Mouse (Mus musculus): ENCODE data around the gene Prr18.
"Not testable (repeated sequence)": the region's sequence is repeated elsewhere in the genome, so short reads cannot be mapped to it uniquely, and the experiment has no call there.

Gene Prr18

DNA sequence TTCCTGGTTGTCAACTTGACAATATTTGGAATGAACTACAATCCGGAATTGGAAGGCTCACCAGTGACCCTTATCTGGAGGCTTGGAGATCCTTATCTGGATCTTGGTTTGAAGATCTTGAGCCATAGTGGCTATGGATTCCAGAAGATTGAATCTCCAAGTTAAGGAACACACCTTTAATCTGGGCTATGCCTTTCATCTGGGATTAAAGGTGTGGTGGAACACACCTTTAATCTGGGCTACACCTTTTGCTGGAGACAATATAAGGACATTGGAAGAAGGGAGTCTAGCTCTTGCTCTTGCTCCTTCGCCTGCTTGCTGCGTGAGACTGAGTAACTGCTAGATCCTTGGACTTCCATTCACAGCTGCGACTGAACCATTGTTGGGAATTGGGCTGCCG lies at the start of gene Prr18:
Gene Prr18, plus strand, starts transcription at position 301 of the 400 bp plus-strand sequence.
- DNase-seq (ENCODE audit: low spot score) = not testable (repeated sequence)

GRCm38 (mm10) chr17:8289993-8290679 lies 47.1 kb upstream of the Prr18 start:
- DNase-seq (ENCODE audit: low spot score) = no peak

GRCm38 (mm10) chr17:8290736-8291135 lies 46.5 kb upstream of the Prr18 start:
- DNase-seq (ENCODE audit: low spot score) = no peak

- DNase-seq (ENCODE audit: low spot score) = no peak
These were observed 41.4 kb upstream of the Prr18 start for GRCm38 (mm10) chr17:8295825-8296224.

- no peak for DNase-seq (ENCODE audit: low spot score)
These were observed 40.9 kb upstream of the Prr18 start for GRCm38 (mm10) chr17:8296313-8296844.

DNA sequence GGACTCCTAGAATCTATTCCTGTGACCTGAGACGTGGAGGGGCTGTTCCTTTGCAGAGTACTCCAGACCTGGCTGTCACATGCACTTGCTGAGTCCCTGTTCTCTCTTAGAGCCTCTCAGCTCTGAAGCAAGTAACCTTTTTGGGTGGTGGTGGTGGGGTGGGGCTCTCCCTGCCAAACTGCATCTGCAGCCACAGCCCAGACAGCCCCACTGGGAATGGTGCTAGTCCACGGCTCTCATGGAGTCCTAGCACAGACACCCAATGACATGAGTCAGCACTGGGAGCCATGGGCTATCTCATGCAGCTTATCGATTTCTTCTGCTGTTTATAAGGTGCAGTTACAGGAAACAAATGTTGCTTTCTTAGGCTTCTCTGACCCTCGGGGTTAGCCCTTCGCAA lies 39.5 kb upstream of the Prr18 start:
- no peak for DNase-seq (ENCODE audit: low spot score)

DNA sequence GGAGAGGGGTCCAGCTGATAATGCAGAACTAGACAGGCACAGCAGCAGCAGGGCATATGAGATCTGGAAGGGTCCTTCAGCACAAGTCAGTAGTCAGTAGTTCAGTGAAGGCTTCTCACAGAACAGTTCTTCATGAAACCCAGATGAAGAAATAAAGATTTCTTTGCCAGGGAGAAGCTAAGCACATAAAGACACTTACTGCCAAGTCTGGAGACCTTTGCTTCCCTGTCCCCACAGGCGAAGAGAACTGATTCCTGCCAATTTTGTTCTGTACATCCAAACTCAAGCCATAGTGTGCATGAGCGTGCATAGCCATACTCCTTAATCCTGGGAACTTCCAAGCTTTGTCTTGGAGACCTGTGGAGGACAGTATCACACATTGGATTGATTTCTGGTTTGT lies 39.0 kb upstream of the Prr18 start:
- DNase-seq (ENCODE audit: low spot score) = no peak

DNA sequence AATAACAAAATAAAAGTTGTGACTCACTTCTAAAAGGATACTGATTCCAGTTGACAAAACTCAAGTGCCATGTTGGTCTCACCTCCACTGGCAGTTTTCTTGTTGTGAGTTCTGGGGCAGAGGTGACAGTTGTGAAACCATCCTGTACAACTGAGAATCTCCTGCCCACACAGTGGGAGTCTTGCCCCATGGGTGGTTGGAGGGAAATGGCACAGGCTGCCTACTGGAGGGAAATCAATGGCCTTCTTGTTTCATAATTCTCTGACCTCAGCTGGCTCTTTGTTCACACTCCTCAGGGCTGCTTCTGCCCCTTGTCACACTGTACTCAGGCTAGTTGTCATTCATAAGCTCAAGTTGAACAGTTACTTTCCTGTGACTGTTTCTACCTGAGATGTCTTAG lies 37.7 kb upstream of the Prr18 start:
- no peak for DNase-seq (ENCODE audit: low spot score)

DNA sequence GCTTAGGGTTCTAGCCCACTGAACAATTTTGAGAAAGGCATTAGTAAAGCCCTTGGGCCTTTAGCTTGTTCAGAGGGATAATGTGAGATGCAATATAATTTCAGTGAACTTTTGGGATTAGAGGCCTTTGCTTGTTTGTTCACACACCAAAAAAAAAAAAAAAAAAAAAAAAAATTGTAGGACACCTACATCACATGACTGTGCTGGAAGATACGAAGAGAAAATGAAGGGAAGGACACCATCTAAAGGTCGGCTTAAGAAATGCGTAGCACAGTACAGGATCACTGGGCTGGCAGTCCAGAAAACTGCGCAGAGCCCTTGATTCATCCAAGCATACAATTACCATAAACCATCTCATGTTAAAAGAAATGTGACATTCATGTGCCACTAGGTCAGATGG lies 35.7 kb upstream of the Prr18 start:
- no peak for DNase-seq (ENCODE audit: low spot score)

DNA sequence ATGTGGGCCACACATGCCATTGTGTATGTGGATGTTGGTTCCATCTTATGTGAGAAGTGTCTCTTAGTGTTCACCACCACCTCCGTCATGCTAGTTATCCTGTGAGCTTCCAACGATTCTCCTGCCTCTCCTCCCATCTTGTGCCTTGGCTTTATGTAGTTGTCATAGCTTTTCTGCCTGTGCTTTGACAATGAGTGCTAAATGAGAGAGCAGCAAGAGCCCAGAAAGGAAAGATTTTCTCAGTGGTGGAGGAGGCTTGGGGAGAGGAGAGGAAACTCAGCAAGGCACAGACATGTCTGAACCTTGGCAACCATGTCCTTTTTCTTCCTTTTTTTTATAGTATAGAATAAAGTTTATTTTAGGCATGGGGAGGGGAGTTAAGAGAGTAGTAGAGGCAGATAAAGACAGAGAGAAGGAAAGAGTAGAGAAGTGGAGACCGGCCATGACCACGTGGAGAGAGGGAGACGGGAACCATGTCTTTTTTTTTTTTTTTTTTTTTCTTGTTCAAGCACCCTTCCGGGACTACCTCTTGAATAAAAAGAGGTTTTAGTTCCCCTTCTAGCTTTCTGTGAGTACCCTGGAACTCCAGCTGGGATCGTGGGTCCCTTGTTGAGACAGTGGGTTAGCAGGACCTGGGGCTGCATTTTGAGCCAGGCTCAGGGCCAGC lies 34.4 kb upstream of the Prr18 start:
- no peak for DNase-seq (ENCODE audit: low spot score)

GRCm38 (mm10) chr17:8303671-8304070 lies 33.6 kb upstream of the Prr18 start:
- no peak for DNase-seq (ENCODE audit: low spot score)

DNA sequence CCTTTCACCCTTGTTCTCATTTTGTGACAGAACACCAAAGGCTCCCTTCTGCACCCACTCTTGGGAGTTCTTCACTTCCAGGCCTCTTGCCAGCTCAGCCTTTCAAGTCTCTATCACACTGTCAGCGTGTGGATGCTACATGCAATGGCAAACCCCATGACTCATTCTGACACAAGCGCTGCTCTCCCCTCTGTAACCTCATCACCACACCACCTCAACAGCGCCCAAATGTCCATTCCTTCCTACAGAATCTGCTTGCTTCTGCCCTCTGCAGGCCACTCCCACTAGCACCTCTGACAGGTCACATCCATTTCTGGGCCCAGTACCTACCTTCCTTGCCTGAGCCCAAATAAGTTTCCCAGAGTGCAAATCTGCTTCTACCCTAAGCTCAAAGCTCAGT lies 31.5 kb upstream of the Prr18 start:
- no peak for DNase-seq (ENCODE audit: low spot score)

DNA sequence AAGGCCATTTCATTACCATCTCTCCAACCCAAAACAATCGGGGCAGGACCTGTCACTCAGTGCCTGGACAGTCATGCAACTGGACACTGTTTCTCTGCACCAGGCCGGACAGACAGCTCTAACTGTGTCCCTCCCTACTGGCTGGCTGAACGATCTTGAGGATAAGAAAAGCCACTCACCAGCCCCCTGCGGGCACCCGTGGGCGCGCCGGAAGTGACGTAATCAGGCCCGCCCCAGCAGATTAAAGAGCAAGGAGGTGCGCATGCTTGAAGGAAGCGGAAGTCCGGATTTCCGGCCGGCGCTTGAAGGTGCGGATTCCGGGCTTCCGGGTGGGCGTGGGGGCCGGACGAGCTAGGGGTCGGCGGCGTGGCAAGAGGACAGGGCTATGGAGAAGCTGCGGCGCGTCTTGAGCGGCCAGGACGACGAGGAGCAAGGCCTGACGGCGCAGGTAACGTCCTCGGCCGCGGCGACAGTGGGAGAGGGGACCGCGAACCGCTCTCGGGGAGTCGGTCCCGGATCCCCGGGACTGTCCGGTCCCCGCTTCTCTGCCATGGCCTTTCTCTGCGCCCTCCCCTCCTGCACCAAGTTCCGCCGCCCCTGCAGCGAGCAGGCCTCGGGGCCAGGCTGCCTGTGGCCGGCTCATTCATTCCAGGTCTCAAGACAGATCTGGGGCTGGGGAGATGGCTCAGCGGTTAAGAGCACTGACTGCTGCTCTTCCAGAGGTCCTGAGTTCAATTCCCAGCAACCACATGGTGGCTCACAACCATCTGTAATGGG lies 26.2 kb upstream of the Prr18 start, which contains the start of gene Sft2d1:
Gene Sft2d1, plus strand, starts transcription at position 265 of the 777 bp plus-strand sequence.
- DNase-seq (ENCODE audit: low spot score) = peak; percentile 96

DNA sequence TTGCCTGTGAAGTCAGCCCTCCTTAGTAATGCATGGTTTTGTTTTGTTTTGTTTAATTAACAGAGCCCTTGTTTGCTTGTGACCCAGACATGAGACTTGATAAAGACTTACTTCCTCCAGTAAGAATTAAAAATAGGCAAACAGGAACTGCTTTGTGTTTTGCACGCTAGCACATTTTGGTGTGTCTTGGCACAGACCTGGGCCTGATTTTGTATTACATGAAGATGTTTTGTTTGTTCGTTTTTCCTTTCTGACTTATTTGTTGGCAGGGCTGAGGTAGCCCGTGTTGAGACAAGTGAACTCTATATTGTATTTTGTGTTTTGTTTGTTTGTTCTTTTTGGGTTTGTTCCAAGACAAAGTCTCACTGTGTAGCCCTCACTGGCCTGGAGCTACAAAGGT lies 25.5 kb upstream of the Prr18 start:
- no peak for DNase-seq (ENCODE audit: low spot score)

- DNase-seq (ENCODE audit: low spot score) = no peak
These were observed 23.3 kb upstream of the Prr18 start for GRCm38 (mm10) chr17:8313976-8314375.

- DNase-seq (ENCODE audit: low spot score) = no peak
These were observed 21.0 kb upstream of the Prr18 start for GRCm38 (mm10) chr17:8316251-8316650.

DNA sequence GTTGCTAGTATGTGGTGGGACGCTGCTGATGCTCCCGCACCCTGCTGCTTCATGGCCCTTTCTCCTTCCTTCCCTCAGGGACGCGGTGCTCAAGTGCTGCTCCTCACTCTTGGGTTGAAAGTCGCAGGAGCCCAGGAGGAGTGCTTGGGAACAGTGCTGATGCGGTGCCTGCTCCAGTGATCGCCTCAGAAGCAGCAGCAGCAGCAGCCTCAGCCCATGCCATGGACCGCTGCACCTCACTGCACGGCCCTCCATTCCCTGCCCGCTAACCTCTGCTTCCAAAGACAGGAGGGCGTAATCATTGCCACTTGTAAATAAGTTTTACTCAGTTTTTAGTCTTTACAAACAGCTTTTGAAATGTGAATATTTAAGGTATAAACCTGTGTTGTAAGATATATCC lies 10.4 kb upstream of the Prr18 start:
- not testable (repeated sequence) for DNase-seq (ENCODE audit: low spot score)

GRCm38 (mm10) chr17:8328511-8329174 lies 8.6 kb upstream of the Prr18 start:
- DNase-seq (ENCODE audit: low spot score) = no peak

GRCm38 (mm10) chr17:8330602-8331001 lies 6.7 kb upstream of the Prr18 start:
- no peak for DNase-seq (ENCODE audit: low spot score)

DNA sequence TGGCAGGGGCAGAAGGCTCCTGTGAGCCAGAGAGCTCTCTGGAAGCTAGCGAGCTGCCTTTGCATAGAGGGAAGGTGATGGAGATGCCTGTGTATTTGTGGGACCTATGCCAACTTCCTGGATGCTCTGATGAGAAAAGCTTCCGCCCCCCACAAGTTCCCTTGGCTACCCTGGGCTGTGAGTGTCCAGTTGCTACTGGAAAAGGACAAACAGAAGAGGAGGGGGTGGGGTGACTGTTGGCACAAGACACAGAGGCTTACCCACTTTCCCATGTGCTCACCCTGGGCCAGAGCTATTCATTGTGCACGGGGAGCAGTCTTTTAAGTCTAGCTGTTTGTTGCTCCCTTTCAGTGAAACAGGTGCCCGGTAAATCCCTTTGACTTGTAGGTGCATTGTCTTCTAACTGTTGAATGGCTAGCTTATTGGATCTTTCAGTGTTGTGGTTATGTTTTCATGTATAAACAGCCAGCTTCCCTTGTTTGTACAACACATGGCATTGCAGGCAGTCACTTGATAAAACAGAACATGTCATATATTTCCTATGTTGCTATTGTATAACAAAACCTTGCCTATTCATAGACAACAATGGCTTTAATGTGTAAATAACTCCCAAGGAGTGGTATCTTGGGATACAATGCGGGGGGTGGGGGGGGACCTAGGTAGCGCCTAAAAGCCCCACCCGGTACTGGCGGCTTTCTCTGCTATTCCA lies 2.6 kb downstream of the Prr18 start:
- DNase-seq (ENCODE audit: low spot score) = no peak
